Mouse (Mus musculus) layer of hippocampus, adult 9-10 months (tissue): ENCODE data around the gene Gm13420.
"Not testable (repeated sequence)": the region's sequence is repeated elsewhere in the genome, so short reads cannot be mapped to it uniquely, and the experiment has no call there.

Source experiments
- DNase-seq: peaks from one replicate; pipeline ENCODE4 v3.0.0; 2022; ENCODE audit warnings: low spot score

Gm13420 gene

DNA sequence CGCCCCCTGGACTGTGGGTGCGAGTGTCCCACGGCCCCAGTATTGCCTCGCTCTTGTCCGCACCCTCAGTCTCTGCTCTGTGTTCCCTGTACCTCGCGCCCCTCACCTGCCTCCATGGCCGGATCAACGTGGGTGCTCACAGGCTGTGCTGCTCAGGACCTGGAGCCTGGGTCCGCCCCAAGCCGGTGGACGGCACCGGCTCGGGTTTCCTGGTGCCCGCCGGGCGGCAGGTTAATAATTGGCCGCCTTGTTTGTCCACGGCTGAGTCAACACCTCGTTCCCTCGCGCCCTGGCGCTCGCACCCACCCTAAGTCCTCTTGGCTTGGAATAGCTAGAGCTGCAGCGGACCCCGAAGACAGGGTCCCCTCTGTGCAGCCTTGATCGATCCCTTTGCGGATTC is at the start of gene Gm13420:
Gene Gm13420, minus strand, starts transcription at position 189 of the 400 bp plus-strand sequence.
- no peak for DNase-seq

DNA sequence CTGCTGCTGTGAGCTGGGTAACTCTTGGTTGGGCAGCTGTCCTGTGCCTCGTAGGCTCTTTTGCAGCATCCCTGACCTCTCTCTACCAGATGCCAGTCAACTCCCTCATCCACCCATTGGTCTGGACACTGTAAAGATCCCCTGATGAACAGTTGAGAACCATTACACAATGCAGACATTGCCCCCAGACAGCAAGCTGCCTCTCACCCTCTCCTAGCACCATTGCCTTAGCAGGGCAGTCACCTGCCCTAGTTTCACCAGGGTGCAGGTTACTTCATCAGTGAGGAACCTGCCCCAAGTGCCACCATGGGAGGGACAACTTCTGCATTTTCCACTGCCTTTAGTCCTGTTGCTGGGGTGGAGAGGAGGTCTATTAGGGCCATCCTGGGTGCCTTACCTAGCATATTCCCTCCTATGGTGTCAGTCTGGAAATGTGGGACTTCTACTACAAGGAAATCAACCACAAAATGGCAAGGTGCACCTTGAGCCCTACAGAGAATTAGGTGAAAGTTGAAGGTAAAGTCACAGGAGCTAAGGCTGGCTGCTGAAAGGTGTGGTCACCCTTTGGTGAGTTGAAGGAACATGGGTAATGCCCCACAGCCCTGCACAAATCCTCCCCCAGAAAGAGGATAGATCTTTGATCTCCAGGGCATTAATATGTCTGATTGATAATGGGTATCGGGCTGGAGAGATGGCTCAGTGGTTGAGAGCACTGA is 41.4 kb upstream of the Gm13420 start:
- no peak for DNase-seq

- DNase-seq = peak; percentile 35
Observed at GRCm38 (mm10) chr2:29787937-29788681, 36.6 kb upstream of the Gm13420 start, which contains the start of gene Trub2. TSS of gene Trub2 (minus strand) at chr2:29788502.

DNA sequence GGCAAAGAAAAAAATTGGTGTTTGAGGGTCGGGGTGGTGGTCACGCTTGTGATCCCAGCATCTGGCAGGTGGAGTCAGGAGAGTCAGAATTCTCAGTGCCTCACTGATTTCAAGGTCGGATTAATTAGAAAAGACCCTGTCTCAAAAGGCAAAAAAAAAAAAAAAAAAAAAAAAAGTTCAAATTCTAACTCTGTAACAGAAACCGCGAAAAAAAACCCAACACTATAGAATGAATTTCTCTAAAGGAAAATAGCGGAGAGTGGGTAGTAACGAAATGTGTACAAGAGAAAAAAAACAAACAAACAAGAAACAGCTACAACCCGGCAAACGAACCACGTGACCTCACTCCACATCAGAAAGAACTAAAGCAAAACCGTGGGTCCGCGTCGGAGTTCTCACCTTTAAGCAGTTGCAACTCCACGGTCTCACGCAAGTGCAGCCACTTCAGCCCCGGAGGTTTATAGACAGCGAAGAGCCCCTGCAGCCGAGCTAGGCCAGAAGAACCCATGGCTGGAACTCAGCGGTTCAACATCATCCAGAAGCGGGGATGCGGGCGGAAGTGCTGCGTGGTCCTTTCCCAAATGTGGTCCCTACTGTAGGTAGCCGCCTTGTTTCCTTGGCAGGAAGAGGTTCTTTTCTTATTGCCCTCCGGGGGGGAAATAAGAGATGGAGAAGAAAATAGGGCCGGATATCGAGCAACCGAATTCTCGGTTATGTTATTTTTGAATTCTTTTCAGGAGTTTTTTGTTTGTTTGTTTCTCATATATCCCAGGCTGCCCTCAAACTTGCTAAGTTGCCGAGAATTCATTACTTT is 35.8 kb upstream of the Gm13420 start, which contains the start of gene Coq4:
Gene Coq4, plus strand, starts transcription at position 390 of the 814 bp plus-strand sequence.
- DNase-seq = peak; percentile 95

DNA sequence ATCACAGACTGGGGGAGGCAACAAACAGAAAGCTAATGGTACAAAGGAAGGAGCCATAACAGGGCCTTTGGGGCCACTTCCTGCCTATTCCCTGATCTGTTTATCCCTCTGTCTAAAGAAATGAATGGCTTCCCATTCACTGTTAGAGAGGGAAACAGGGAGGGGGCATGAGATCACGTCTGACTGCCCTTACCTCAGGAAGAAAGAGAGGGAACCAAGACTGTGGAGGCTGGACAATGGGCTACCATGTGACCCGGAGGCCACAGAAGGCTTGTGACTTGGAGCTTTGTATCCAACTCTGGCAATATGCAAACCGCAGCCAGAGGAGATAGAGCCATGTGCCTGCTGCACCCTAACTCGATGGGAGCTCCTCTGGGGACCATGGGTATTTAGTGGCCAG is 32.8 kb upstream of the Gm13420 start:
- DNase-seq = no peak

GRCm38 (mm10) chr2:29781256-29781655 is 29.8 kb upstream of the Gm13420 start:
- not testable (repeated sequence) for DNase-seq

- DNase-seq = no peak
Observed at GRCm38 (mm10) chr2:29773323-29773722, 21.8 kb upstream of the Gm13420 start.

DNA sequence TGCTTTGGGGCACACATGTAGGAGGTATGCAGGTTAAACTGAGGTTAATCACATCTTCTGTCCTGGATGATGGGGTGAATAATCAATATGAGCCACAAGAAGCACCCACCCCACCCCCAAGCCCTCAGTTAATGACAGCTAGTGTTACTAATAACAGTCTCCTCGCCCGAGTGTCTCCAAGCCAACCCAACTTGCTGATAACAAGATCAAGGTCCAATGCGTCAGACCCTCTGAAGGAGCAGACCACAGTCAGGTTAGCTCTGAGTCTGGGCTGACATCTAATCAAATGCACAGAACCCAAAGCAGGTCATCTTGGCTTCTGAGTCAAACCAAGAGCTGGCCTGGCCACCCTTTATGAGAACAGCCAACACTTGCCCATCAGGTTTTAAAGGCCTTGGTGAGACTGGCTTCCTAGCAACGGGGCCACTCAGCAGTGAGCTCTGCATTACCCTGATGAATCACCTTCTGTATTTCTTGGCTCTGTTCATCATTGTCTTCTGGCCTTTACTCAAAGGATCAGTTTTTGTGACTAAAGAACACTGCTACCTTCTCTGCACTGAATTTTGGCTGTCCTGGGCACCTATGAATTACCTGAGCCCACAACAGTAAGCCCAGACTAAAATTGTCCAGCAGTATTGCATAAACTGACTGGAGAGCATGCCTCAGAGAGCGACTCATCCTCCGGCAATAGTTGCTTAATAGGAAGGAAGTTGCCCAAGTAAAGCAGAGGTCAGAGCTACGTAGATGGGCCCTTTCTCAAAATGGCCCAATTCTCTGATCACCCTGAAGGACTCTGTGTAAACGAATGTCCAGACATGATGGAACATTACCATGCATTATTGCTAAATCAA is 20.4 kb upstream of the Gm13420 start:
- DNase-seq = no peak

DNA sequence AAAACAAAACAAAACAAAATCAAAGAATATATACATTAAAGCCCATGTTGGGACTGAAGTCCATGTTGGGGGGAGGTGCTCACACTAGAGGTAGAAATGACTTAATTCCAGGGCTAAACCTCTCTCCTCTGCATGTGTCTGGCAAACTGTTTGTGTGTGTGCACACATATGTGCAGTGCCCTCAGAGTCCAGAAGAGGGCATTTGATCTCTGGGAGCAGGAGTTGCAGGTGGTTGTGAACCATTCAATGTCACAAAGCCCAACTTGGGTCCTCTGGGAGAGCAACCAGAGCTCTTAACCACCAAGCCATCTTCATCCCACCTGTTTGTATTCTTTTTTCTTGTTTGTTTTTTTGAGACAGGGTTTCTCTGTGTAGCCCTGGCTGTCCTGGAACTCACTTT is 18.7 kb upstream of the Gm13420 start:
- no peak for DNase-seq

GRCm38 (mm10) chr2:29768901-29769300 is 17.4 kb upstream of the Gm13420 start:
- no peak for DNase-seq

- no peak for DNase-seq
Observed at GRCm38 (mm10) chr2:29767976-29768709, 16.7 kb upstream of the Gm13420 start.

DNA sequence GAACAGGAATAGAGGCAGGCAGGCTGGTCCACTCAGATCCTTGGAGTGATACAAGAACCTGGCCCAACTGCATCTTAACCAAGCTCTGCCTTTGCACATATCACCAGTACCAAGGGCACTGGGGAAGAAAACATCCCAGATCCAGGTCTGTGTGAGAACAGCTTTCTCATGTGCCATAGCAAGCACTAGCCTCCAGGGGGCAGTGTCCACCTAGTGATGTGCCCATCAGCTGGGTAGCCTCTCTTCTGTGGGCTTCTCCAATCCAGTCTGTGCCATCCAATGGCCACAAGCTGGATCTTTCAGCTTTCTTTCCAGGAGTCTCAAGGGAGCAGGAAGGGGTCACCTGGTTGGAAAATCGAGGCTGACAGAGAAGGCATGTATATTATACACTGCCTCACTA is 13.3 kb upstream of the Gm13420 start:
- DNase-seq = peak; percentile 29

DNA sequence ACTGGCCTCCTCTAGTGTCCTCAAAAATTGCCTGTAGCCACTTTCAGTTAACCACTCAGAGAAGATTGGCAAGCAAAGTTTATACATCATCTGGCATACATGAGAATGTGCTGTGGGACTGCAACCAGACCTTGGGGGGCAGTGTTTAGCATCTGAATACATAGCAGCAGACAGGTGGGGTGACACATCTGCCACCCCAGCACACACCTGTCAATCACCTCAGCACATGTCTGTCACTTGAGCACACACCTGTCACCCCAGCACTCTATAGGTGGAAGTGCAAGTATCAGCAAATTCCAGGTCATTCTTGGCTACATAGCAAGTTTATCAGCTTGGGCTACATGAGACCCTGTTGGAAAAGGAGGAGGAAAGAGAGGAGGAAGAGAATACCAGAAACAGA is 4.2 kb upstream of the Gm13420 start:
- DNase-seq = no peak

DNA sequence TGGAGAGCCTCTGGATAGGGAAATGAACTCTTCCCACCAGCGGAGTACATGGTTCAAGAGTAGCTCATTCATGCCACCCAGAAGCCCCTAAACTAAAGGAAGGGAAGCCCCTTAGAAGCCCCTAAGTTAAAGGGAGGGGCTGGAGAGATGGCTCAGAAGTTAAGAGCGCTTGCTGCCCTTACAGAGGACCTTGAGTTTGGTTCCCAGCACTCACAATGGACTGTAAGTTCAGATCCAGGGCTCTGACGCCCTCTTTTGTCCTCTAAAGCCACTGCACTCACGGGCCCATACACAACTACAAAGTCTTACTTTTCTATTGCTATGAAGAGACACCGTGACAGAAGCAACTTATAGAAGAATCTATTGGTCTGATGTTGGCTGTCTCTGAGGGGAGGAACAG is 912 bp upstream of the Gm13420 start:
- DNase-seq = no peak

GRCm38 (mm10) chr2:29748499-29748898 is 3.0 kb downstream of the Gm13420 start:
- DNase-seq = no peak

DNA sequence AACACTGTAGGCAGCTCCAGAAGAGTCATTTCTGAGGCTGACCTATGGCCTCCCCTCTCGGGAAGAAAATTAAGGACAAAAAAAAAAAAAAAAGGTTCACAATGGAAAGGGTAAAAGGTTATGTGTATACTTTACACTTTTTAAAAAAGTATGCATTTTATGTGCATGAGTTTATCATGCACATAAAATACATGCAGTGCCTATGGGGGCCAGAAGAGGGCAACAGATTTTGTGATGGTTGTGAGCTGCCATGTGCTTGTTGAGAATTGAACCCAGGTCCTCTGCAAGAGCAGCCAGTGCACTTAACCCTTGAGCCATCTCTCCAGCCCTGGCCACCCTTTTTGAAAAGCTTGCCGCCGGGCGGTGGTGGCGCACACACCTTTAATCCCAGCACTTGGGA is 3.6 kb downstream of the Gm13420 start:
- DNase-seq = no peak

DNA sequence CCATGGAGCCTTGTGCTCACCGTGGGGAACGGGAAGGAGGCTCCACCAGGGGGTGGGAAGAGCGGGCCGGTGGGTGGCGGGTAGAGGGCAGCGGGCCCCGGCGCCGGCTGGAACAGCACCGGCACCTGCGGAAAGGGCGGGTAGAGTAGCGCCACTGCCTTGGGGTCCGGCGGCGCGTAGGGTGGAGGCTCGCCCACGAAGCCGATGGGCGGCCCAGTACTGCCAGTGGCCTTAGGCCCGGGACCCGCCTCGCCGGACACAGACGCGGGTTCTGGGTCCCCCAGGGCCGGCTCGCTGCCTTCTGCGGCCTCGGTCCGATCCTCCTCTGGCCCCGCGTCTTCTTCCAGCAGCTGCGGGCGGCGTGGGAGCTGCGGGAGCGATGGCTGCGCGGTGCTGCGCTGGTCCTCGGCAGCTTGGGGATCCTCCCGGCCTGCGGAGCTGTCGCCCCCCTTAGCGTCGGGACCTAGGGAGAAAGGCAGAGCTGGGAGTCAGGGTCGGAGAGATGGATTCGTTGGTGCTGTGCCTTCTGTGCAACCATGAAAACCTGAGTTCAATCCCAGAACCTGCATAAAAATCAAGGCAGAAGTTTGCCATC is 4.2 kb downstream of the Gm13420 start:
- DNase-seq = no peak

DNA sequence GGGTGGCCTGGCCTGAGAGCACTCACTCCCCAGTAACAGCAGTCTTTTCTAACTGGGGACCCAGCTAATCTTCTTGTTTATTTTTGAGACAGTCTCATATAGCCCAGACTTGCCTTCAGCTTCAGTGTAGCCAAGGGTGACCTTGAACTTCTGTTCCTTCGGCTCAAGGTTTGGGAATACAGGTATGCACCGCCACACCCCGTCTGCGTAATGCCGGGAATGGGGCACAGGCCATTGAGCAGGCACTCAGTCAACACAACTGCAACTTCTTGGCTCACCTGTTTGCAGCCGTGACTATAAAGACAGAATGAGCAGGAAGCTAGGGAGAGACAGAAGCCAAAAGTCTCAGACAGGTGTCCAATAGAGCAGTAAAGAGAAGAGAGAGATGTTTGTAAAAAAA is 7.2 kb downstream of the Gm13420 start:
- no peak for DNase-seq

GRCm38 (mm10) chr2:29741207-29741606 is 10.3 kb downstream of the Gm13420 start:
- DNase-seq = no peak

DNA sequence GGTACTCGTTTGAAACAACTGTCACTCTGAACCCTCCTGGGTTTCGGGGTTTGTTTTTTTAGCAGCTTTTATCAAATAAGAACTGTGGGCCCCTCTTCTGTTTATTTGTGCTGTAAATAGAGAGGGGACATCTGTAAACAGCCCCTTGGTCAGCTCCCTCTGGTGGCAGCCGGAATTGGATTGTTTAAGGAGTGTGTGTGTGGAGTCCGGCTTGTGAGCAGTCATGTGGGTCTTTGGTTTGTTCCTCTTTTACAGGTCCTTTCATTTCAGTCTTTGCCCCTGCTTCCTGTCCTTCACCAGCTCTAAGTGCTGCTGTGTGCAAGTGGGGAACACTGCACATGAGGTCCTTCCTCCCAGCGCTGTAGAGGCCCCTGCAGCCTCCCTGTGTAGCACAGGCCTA is 12.1 kb downstream of the Gm13420 start:
- DNase-seq = no peak

GRCm38 (mm10) chr2:29738799-29739198 is 12.7 kb downstream of the Gm13420 start:
- no peak for DNase-seq
